Mouse (Mus musculus): Measurements from ENCODE around the gene 1700029P11Rik. TPM values are rescaled to one million over a fixed set of nuclear protein-coding genes. Genes with fewer than 3 reads are reported as not detected.

1700029P11Rik gene
- polyA plus RNA-seq, 1 experiment from 2014 or later: not detected

DNA sequence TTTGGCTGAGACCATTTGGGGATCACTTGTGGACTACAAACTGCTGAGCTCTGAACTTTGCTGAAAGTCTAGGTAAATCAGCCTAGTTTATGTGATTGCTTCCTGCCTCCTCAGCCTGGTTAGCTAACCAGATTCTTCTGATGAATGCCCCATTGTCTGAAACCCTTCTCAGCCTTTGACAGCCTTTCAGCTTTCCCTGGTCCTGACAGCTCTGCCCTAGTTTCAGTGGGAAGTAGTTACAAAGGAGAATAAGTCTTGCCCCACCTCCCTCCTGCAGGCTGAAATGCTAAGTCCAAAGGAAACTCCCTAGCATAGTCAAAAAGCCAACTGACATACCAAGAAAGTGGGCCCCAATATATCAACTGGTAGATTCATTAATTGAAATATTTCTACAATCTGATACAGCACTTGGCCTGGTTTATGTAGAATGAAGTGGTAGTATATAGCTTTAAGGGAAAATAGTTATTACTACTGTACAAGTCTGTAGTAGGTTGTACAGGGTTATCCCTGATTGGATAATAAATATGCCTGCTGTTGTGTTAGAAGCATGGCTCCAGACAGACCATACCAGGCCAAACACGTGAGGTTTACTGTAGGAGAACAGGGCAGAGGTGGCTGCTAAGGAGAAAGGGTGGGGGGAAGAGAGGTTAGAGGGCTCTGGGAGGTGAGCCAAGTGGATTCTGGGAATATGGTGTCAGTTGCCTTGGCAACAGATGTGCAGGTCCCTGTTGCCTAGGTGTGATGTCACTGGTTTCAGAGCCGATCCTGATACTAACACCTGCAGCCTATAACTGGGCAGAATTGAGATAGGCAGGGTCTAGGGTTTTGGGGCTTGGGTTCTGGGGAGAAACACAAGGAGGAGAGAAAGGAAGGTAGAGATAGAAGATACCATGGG lies 5.2 kb downstream of the 1700029P11Rik start:
- DNase-seq (ENCODE audit: low spot score): no peak

DNA sequence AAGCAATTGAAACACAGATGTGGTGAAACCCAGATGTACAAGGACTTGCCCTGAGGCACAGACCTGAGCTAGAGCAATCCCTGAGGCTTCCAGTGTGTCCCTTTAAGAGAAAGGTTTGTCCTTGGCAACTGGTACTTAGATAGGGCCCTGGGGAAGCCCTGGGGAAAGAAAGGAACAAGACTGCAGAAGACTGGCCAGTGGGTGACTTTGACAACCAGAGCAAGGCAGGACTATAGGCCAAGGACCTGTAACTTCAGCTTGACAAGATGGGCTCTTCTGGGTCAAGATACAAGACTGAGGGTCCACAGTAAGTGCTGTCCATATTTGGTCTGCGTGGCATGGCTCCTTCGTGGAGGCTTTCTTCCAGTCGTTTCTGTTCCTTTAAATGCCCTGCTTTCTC lies 7.3 kb downstream of the 1700029P11Rik start, which contains the start of gene Xrcc6:
Xrcc6 (plus strand) TSS at position 190 of the 400 bp plus-strand sequence.
- H3K27me3 ChIP-seq (ENCODE audit: control insufficient read depth, insufficient read depth, low read length): no peaks in the 10 kb centered on the region
- no peak for ATAC-seq (ENCODE audit: low FRiP score, low TSS enrichment)
- H3K36me3 ChIP-seq (ENCODE audit: control insufficient read depth, insufficient read depth, low read length): no peaks in the 10 kb centered on the region
- 72% methylated on average over 3 of the region's 3 CpGs for WGBS
- H3K4me1 ChIP-seq (replicated peaks; ENCODE audit: control insufficient read depth, insufficient read depth): no peaks in the 10 kb centered on the region
- no peaks in the 10 kb centered on the region for H3K9me3 ChIP-seq (ENCODE audit: control insufficient read depth, low read length)
- DNase-seq (ENCODE audit: low spot score): no peak
- no peak within 1 kb of the TSS for H3K9ac ChIP-seq (ENCODE audit: low read length)
- no peak within 1 kb of the TSS for H3K4me3 ChIP-seq (ENCODE audit: low read depth, low read length)
- no peak for TF ChIP-seq EP300 (optimal IDR thresholded peaks at IDR 0.05)
- no peak within 1 kb of the TSS for H3K4me2 ChIP-seq (replicated peaks; ENCODE audit: low read depth)
- no peak within 1 kb of the TSS for H3K27ac ChIP-seq (replicated peaks)

More for the DNA sequence above, 5.2 kb downstream of the 1700029P11Rik start:
- Histone ChIP-seq H3K36me3 (ENCODE audit: control insufficient read depth, insufficient read depth, low read length) (no peaks in the 10 kb centered on the region), H3K9ac (ENCODE audit: low read length) (no peak overlapping the region), H3K27me3 (ENCODE audit: control insufficient read depth, insufficient read depth, low read length) (no peaks in the 10 kb centered on the region), H3K4me2 (replicated peaks; ENCODE audit: low read depth) (no peak overlapping the region), H3K4me3 (ENCODE audit: low read depth, low read length) (no peak overlapping the region), H3K4me1 (replicated peaks; ENCODE audit: control insufficient read depth, insufficient read depth) (no peaks in the 10 kb centered on the region), H3K9me3 (ENCODE audit: control insufficient read depth, low read length) (no peaks in the 10 kb centered on the region), H3K27ac (replicated peaks) (no peak overlapping the region)
- TF ChIP-seq CTCF (IDR thresholded peaks at IDR 0.05; ENCODE audit: low read depth) (no peak), EP300 (optimal IDR thresholded peaks at IDR 0.05) (no peak)
- 54% methylated on average over 2 of the region's 2 CpGs for WGBS
- ATAC-seq (ENCODE audit: low FRiP score, low TSS enrichment): no peak

DNA sequence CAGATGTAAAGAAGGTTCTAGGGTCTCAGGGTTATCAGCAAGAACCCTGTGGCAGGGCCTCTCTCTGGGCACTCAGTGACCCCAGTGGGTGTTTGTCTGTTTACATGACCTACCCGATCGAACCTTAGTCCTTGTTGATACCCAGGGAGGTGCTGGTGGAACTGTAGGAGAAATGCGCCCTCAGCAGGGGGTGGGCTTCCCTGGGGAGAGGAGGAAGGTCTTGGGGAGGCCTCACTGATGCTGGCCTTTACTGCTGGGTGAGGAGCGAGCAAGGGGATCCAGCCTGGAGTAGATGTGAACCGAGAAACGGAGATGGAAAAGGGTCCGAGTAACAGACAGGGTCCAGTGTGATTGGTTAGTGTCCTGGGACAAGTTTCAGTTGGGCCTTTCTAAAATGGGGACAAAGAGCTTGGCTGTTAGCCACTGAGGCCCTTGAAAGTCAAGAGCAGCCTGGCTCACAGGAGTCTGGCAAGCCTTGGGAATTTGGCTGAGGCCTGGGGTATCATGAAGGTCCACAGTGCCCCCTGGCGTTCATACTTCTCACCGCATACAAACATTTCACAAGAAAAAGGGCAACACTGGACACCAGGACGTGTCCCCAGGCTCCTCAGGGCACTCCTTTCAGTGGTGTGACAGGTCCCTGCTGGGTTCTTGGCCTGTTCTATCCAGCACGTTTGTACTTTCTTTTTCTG lies 9.2 kb downstream of the 1700029P11Rik start:
- peaks cover 3% of the 10 kb centered on the region; the same call in 1 of the 2 replicates for H3K36me3 ChIP-seq (ENCODE audit: control insufficient read depth, insufficient read depth, low read length)
- no peaks in the 10 kb centered on the region for H3K4me1 ChIP-seq (replicated peaks; ENCODE audit: control insufficient read depth, insufficient read depth)
- no peaks in the 10 kb centered on the region for H3K9me3 ChIP-seq (ENCODE audit: control insufficient read depth, low read length)
- DNase-seq (ENCODE audit: low spot score) (peak; percentile 89), ATAC-seq (ENCODE audit: low FRiP score, low TSS enrichment) (peak; percentile 71)
- no peak overlapping the region for H3K27ac ChIP-seq (replicated peaks)
- no peaks in the 10 kb centered on the region for H3K27me3 ChIP-seq (ENCODE audit: control insufficient read depth, insufficient read depth, low read length)
- H3K9ac ChIP-seq (ENCODE audit: low read length): 0 out of 2 replicates have a peak overlapping the region, but pooled peaks have one; percentile 0
- WGBS: 36% methylated on average over 11 of the region's 11 CpGs
- H3K4me3 ChIP-seq (ENCODE audit: low read depth, low read length): no peak overlapping the region
- no peak overlapping the region for H3K4me2 ChIP-seq (replicated peaks; ENCODE audit: low read depth)
- TF ChIP-seq CTCF (IDR thresholded peaks at IDR 0.05; ENCODE audit: low read depth): peak; percentile 92
- TF ChIP-seq EP300 (optimal IDR thresholded peaks at IDR 0.05): no peak

DNA sequence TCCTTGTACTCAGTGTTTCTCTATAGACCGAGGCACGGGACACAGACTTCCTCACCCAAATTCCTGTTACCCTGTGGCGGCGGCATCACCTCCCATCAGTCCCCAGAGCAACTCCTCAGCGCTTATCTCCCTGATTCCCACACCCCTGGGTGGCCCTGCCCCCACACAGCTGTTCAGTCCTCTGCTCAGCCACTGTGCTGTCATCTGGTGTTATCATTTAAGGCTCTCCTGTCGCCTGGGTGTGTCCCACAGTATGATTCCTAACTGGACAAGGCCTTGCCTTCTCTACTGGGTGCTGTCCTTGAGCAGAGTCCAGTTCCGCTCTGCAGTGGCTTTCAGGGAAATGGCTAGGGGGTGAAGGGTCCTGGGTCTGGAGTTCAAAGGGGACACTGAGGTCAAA lies 10.2 kb downstream of the 1700029P11Rik start:
- Histone ChIP-seq H3K4me1 (replicated peaks; ENCODE audit: control insufficient read depth, insufficient read depth) (no peaks in the 10 kb centered on the region), H3K27me3 (ENCODE audit: control insufficient read depth, insufficient read depth, low read length) (no peaks in the 10 kb centered on the region), H3K4me3 (ENCODE audit: low read depth, low read length) (no peak overlapping the region), H3K9ac (ENCODE audit: low read length) (no peak overlapping the region), H3K4me2 (replicated peaks; ENCODE audit: low read depth) (no peak overlapping the region), H3K36me3 (ENCODE audit: control insufficient read depth, insufficient read depth, low read length) (peaks cover 3% of the 10 kb centered on the region; the same call in 1 of the 2 replicates), H3K27ac (replicated peaks) (no peak overlapping the region), H3K9me3 (ENCODE audit: control insufficient read depth, low read length) (no peaks in the 10 kb centered on the region)
- TF ChIP-seq CTCF (IDR thresholded peaks at IDR 0.05; ENCODE audit: low read depth): no peak
- no peak for TF ChIP-seq EP300 (optimal IDR thresholded peaks at IDR 0.05)
- 0 out of 2 replicates have a peak, but pooled peaks have one; percentile 16 for ATAC-seq (ENCODE audit: low FRiP score, low TSS enrichment)
- 51% methylated on average over 7 of the region's 7 CpGs for WGBS
- no peak for DNase-seq (ENCODE audit: low spot score)

DNA sequence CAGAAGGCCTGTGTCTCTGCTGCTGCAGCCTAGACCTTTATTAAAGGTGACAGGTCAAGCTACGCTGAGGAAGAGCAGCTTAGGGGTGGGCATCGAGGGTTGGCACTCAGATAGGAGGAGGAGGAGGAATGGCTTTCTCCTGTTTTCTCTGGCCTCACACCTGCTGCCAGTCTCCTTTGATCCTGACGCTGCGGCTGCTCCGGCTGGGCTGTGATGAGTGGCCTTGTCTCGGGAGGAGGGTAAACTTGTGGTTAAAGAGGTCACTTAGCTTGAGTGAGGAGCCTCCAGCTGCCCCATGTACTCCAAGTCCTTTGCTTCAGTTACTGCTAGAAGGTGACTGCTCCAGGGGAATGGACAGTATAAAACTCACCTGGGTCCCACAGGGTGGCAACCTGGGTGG lies 13.7 kb downstream of the 1700029P11Rik start:
- Histone ChIP-seq H3K27ac (replicated peaks) (no peak overlapping the region), H3K4me1 (replicated peaks; ENCODE audit: control insufficient read depth, insufficient read depth) (no peaks in the 10 kb centered on the region), H3K9me3 (ENCODE audit: control insufficient read depth, low read length) (no peaks in the 10 kb centered on the region), H3K9ac (ENCODE audit: low read length) (no peak overlapping the region), H3K4me2 (replicated peaks; ENCODE audit: low read depth) (no peak overlapping the region), H3K4me3 (ENCODE audit: low read depth, low read length) (no peak overlapping the region), H3K36me3 (ENCODE audit: control insufficient read depth, insufficient read depth, low read length) (peaks cover 3% of the 10 kb centered on the region; the same call in 1 of the 2 replicates), H3K27me3 (ENCODE audit: control insufficient read depth, insufficient read depth, low read length) (no peaks in the 10 kb centered on the region)
- no peak for TF ChIP-seq CTCF (IDR thresholded peaks at IDR 0.05; ENCODE audit: low read depth)
- no peak for TF ChIP-seq EP300 (optimal IDR thresholded peaks at IDR 0.05)
- DNase-seq (ENCODE audit: low spot score) (no peak), ATAC-seq (ENCODE audit: low FRiP score, low TSS enrichment) (no peak)
- 62% methylated on average over 6 of the region's 6 CpGs for WGBS

Data from stomach, postnatal 0 days (tissue).